Mouse (Mus musculus): ENCODE results near the gene Itpkb.

- TF ChIP-seq EP300 (IDR thresholded peaks at IDR 0.05; ENCODE audit: low read depth): no peak
- TF ChIP-seq CTCF (IDR thresholded peaks at IDR 0.05; ENCODE audit: low read depth): no peak
Measured at GRCm38 (mm10) chr1:180300997-180301396, 29.3 kb upstream of the Itpkb start.
